Mouse (Mus musculus): ENCODE data around the gene Cbx7.

DNA sequence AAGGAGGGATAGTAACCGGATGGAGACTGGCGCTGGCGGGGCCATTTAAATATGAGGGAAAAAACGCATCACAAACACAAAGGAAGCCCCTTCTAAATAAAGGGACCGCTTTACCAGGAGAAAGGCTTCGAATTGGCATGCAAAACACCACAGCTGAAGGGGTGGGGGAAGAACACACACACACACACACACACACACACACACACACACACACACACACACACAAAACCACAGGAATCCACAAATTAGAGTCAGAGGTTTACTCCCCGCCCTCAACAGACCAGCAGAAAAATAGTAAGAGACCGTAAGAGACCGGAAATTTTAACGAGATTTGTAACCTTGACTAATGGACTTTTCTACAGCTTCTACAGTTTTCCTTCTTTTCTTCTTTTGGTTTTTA lies 36.1 kb downstream of the Cbx7 start:
- no peak for TF ChIP-seq CTCF (IDR thresholded peaks at IDR 0.05; ENCODE audit: extremely low read depth, insufficient read length, insufficient replicate concordance, low read depth, low read length)
- TF ChIP-seq POLR2A (IDR thresholded peaks at IDR 0.05; ENCODE audit: low read depth, low read length) = no peak

All from small intestine, adult 2 months (tissue).